Mouse (Mus musculus): ENCODE measurements around the gene Tspan13.

GRCm38 (mm10) chr12:36007581-36007980 lies 34.7 kb downstream of the Tspan13 start:
- TF ChIP-seq CTCF (conservative IDR thresholded peaks at IDR 0.05; ENCODE audit: low read length) (no peak), NANOG (IDR thresholded peaks at IDR 0.05; ENCODE audit: borderline replicate concordance, low read length) (no peak)

All from E14TG2a.4 (cell line).